Mouse (Mus musculus) left cerebral cortex, adult 8-10 months (tissue): ENCODE data around the gene Kirrel3. TPM values are rescaled to one million over a fixed set of nuclear protein-coding genes. Genes with fewer than 3 reads are reported as not detected.

ENCODE experiments used
- DNase-seq, 2 experiments: peaks; one replicate each; pipeline ENCODE4 v3.0.0; 2022; ENCODE audit warnings: low spot score in 2 of 2
- total RNA-seq, 4 experiments: library from RNA; stranded (reverse); gene quantifications; 2 replicates each; pipeline ENCODE4 v1.2.4; 2022

Kirrel3 gene
- total RNA-seq, 4 experiments from 2014 or later = 52.5 to 62.2 (median 53.9) TPM

GRCm38 (mm10) chr9:34498651-34499050 is 13.0 kb downstream of the Kirrel3 start:
- DNase-seq = peak; percentile 59 to 97

- no peak for DNase-seq
Measured at GRCm38 (mm10) chr9:34507164-34507563, 21.5 kb downstream of the Kirrel3 start.

GRCm38 (mm10) chr9:34518861-34519260 is 33.2 kb downstream of the Kirrel3 start:
- DNase-seq = no peak

GRCm38 (mm10) chr9:34520234-34520950 is 34.7 kb downstream of the Kirrel3 start:
- no peak for DNase-seq

GRCm38 (mm10) chr9:34525695-34526094 is 40.0 kb downstream of the Kirrel3 start:
- no peak for DNase-seq

- peak; percentile 34 to 93 for DNase-seq
Measured at GRCm38 (mm10) chr9:34538591-34539335, 53.1 kb downstream of the Kirrel3 start.

GRCm38 (mm10) chr9:34541908-34542307 is 56.2 kb downstream of the Kirrel3 start:
- peak in 1 of 2 experiments; percentile 45 for DNase-seq

GRCm38 (mm10) chr9:34555699-34556098 is 70.0 kb downstream of the Kirrel3 start:
- no peak for DNase-seq

GRCm38 (mm10) chr9:34557846-34558245 is 72.2 kb downstream of the Kirrel3 start:
- DNase-seq = peak in 1 of 2 experiments; percentile 50

- DNase-seq = peak in 1 of 2 experiments; percentile 36
Measured at GRCm38 (mm10) chr9:34558291-34558899, 72.7 kb downstream of the Kirrel3 start.

GRCm38 (mm10) chr9:34559102-34559501 is 73.4 kb downstream of the Kirrel3 start:
- no peak for DNase-seq

- DNase-seq = no peak
Measured at GRCm38 (mm10) chr9:34561281-34561680, 75.6 kb downstream of the Kirrel3 start.

GRCm38 (mm10) chr9:34562437-34563000 is 76.8 kb downstream of the Kirrel3 start:
- DNase-seq = no peak

- DNase-seq = no peak
Measured at GRCm38 (mm10) chr9:34573906-34574305, 88.2 kb downstream of the Kirrel3 start.

GRCm38 (mm10) chr9:34574611-34575010 is 88.9 kb downstream of the Kirrel3 start:
- peak in 1 of 2 experiments; percentile 59 for DNase-seq

GRCm38 (mm10) chr9:34579174-34579573 is 93.5 kb downstream of the Kirrel3 start:
- DNase-seq = no peak

- DNase-seq = peak in 1 of 2 experiments; percentile 31
Measured at GRCm38 (mm10) chr9:34580059-34580458, 94.4 kb downstream of the Kirrel3 start.

GRCm38 (mm10) chr9:34582496-34582895 is 96.8 kb downstream of the Kirrel3 start:
- DNase-seq = no peak

- DNase-seq = no peak
Measured at GRCm38 (mm10) chr9:34585487-34585886, 99.8 kb downstream of the Kirrel3 start.

- no peak for DNase-seq
Measured at GRCm38 (mm10) chr9:34586080-34586479, 100.4 kb downstream of the Kirrel3 start.

GRCm38 (mm10) chr9:34589799-34590198 is 104.1 kb downstream of the Kirrel3 start:
- no peak for DNase-seq
